Mouse (Mus musculus): ENCODE results near the gene Dirc2. TPM values are rescaled to one million over a fixed set of nuclear protein-coding genes. Genes with fewer than 3 reads are reported as not detected.
A peak's percentile ranks its signal among the peaks of the same experiment; 100 is the strongest.

Dirc2 gene
- polyA plus RNA-seq, 1 experiment from 2014 or later: 14.6 TPM

DNA sequence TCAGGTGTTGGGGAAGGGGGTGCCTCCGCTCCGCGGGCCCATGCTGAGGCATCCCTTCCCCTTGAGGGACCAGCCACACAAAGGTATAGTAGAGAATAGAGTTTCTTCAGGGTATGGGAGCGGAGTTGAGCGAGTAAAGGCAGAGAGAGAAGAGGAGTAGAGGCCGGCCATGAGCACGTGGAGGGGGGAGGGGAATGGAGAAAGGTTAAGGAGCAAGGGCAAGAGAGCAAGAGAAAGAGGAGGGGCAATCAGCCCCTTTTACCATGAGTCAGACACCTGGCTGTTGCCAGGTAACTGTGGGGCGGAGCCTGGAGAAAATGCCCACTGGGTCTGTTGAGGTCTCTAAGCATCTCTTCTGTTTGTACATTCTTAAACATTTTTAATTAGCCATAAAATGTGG is 2.0 kb upstream of the Dirc2 start:
- WGBS: 17% methylated on average over 8 of the region's 8 CpGs
- Histone ChIP-seq H3K27ac (no peak overlapping the region), H3K27me3 (no peaks in the 10 kb centered on the region), H3K4me1 (peaks cover 27% of the 10 kb centered on the region), H3K9me3 (no peaks in the 10 kb centered on the region), H3K36me3 (0 out of 2 replicates have a peak, but pooled peaks cover 3% of the 10 kb centered on the region), H3K9ac (peak overlapping the region; percentile 79), H3K4me2 (replicated peaks) (peak overlapping the region; percentile 80), H3K4me3 (peak overlapping the region; percentile 85)
- no peak for ATAC-seq (ENCODE audit: low FRiP score, low read depth)

DNA sequence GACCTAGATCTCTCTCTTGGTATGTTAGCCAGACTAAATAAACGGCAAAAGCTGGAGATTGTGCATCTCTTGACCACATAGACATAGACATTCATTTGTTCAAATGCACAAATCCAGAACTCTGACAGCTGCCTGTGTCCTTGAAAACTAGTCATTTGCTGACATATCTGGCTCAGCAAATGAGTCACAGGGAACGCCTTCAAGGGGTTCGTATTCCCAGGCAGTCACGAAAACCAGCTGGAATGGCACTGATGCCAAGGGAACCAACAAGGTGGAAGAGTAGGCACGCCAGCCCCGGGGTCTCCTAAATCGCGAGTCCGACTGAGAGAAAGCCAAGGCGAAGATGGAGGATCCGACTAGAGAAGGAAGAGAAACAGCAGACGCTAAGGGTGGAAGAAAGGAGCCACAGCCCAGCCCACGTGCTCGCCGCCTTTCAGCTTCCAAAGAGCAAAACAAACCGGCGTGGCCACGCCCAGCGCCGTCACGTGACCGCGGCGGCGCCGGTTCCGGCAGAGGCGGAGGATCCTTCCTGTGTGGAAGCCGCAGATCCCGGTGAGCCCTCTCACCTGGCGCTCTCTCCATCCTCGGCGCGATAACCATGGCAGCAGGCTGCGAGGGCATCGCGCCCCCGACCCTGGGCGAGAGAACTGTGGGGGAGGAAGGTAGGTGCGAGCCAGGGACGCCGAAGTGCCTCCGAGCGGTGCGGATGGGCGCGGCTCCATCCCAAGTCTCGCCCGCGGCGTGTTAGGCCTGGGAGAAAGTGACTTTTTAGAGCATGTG is 912 bp upstream of the Dirc2 start, which contains the start of gene Hspbap1:
Hspbap1 (plus strand) TSS at position 498 of the 780 bp plus-strand sequence.
- Histone ChIP-seq H3K9ac (peak within 1 kb of the TSS; percentile 94), H3K27ac (peak within 1 kb of the TSS; percentile 39; the same call in 1 of the 2 replicates), H3K4me1 (peaks cover 27% of the 10 kb centered on the region), H3K27me3 (no peaks in the 10 kb centered on the region), H3K9me3 (no peaks in the 10 kb centered on the region), H3K36me3 (0 out of 2 replicates have a peak, but pooled peaks cover 3% of the 10 kb centered on the region), H3K4me3 (peak within 1 kb of the TSS; percentile 85), H3K4me2 (replicated peaks) (peak within 1 kb of the TSS; percentile 80)
- WGBS: under 1% methylated on average over 51 of the region's 51 CpGs
- peak; percentile 84 for ATAC-seq (ENCODE audit: low FRiP score, low read depth)

DNA sequence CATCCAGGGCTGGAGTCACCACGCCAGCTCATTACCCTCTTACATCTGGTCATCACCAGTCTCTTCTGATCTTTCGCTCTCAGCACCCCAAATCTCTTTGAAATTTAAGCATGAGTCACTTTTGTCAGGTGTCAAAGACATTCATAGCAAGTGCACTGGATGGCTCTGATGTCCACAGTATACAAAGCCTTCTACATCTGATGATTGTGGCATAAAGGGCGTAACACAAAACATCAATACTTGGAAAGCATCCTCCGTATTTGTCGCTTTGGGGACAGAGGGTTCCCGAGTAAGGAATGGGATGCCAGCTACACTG is 729 bp downstream of the Dirc2 start:
- 23% methylated on average over 6 of the region's 6 CpGs for WGBS
- H3K27ac ChIP-seq: no peak overlapping the region

DNA sequence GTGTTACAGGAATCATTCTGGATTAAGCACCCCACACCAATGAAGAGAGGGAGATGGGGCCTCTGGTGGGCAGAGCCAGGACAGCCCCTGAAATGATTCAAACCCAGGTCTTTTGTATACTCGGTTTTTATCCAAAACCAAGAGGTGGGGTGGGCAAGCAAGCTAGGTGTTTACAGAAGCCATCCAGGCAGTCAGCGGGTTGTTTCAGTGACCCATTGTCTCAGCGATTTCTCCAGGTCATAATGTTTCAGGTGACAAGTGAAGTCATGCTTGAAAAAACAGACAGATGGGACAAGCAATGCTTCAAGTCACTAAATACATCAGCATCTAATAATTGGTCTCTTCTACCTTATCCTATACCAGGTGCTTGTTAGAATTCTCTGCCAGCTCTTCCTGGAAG is 2.8 kb downstream of the Dirc2 start:
- no peaks in the 10 kb centered on the region for H3K27me3 ChIP-seq
- WGBS: 80% methylated on average over 3 of the region's 3 CpGs

More for the DNA sequence above, 729 bp downstream of the Dirc2 start:
- H3K36me3 ChIP-seq: 0 out of 2 replicates have a peak, but pooled peaks cover 3% of the 10 kb centered on the region
- H3K4me2 ChIP-seq (replicated peaks): peak overlapping the region; percentile 80
- no peak for ATAC-seq (ENCODE audit: low FRiP score, low read depth)
- H3K27me3 ChIP-seq: no peaks in the 10 kb centered on the region
- no peaks in the 10 kb centered on the region for H3K9me3 ChIP-seq
- peak overlapping the region; percentile 94 for H3K9ac ChIP-seq
- peaks cover 27% of the 10 kb centered on the region for H3K4me1 ChIP-seq
- H3K4me3 ChIP-seq: peak overlapping the region; percentile 85

DNA sequence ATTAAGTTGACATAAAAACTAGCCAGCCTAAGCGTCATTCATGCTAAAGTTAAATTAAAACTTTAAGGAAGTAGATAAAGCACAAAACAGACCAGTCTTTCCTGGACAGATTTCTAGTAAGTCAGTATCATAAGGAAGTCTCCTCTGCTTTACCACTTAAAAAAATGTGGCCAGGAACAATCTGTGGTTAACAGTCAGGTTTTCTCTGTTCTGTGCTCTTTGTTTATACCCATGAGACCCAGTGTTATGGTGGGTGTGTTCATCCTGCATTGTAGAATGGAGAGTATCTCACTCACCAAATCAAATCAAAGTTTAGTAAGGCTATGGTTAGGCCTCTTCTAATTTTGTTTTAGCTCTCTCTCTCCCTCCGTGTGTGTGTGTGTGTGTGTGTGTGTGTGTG is 3.7 kb downstream of the Dirc2 start:
- peaks cover 18% of the 10 kb centered on the region for H3K4me1 ChIP-seq
- no peak overlapping the region for H3K27ac ChIP-seq
- ATAC-seq (ENCODE audit: low FRiP score, low read depth): no peak
- no peaks in the 10 kb centered on the region for H3K27me3 ChIP-seq
- H3K4me3 ChIP-seq: no peak overlapping the region
- WGBS: 78% methylated on average over 2 of the region's 2 CpGs
- no peaks in the 10 kb centered on the region for H3K9me3 ChIP-seq
- no peak overlapping the region for H3K4me2 ChIP-seq (replicated peaks)
- H3K9ac ChIP-seq: no peak overlapping the region
- H3K36me3 ChIP-seq: no peaks in the 10 kb centered on the region

More for the DNA sequence above, 2.8 kb downstream of the Dirc2 start:
- Histone ChIP-seq H3K9me3 (no peaks in the 10 kb centered on the region), H3K27ac (no peak overlapping the region), H3K4me3 (no peak overlapping the region), H3K36me3 (no peaks in the 10 kb centered on the region), H3K4me2 (replicated peaks) (no peak overlapping the region), H3K9ac (no peak overlapping the region), H3K4me1 (peaks cover 26% of the 10 kb centered on the region)
- no peak for ATAC-seq (ENCODE audit: low FRiP score, low read depth)

DNA sequence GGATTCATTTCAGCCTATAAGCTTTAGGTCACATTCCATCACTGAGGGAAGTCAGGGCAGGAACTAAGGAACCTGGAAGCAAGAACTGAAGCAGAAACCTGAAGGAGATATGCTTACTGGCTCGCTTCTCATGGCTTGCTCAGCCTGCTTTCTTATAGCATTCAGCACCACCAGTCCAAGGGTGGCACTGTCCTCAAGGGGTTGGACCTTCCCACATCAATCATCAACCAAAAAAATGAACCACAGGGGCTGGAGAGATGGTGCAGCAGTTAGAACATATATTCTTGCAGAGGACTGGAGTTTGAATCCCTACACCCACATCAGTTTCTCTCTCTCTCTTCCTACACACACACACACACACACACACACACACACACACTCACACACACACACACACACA is 4.2 kb downstream of the Dirc2 start:
- Histone ChIP-seq H3K9ac (no peak overlapping the region), H3K27ac (no peak overlapping the region), H3K4me3 (no peak overlapping the region), H3K4me2 (replicated peaks) (no peak overlapping the region), H3K36me3 (no peaks in the 10 kb centered on the region), H3K27me3 (no peaks in the 10 kb centered on the region), H3K4me1 (peaks cover 18% of the 10 kb centered on the region), H3K9me3 (no peaks in the 10 kb centered on the region)
- no peak for ATAC-seq (ENCODE audit: low FRiP score, low read depth)
- 95% methylated on average over 1 of the region's 1 CpGs for WGBS

DNA sequence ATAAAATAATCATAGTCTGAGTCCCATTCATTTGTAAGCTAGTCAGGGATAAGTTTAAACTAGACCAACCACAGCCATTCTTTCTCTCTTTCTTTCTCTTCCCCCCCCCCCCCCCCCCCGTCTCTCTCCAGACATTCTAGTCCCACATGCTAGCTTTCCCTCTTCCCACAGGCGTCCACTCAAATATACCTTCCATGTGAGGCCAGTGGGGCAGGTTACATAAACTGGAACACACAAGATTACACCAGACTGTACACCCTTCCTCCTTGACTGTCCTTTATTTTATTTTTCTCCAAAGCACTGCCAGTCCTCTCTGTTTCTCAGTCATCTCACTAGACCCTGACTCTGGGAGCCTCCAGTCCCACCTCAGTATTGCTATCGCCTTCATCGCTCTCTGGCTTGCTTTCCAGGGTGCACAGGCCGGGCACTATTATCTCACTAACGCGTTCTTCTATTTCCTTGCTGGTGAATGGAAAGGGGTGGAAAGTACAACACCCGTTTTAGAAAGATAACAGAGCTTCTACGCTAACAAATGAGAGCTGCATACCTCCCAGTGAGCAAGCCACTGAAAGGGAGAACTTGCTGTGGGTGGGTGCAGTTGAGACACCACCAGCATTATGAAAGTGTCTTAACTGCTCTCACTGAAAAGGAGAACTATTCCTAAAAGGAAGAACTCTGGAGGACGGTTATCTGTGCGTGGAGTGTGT is 5.4 kb downstream of the Dirc2 start:
- H3K36me3 ChIP-seq: no peaks in the 10 kb centered on the region
- no peak overlapping the region for H3K4me3 ChIP-seq

DNA sequence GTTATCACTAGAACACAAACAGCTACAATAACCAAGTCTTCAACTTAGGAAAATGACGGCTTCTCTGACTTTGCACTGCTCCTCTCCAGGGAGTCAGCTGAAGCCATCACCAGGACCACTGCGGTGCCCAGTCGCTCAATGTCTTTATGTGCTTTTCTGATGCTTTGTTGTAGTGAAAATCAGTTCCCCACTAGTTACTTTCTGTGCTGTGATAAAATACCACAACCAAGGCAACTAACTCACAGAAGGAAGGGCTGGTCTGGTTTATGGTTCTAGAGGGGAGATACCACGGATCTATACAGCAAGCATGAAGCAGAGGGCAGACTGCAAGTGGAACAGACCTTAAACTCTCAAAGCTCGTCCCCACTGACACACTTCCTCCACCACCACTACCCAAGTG is 9.8 kb downstream of the Dirc2 start:
- Histone ChIP-seq H3K36me3 (no peaks in the 10 kb centered on the region), H3K4me3 (no peak overlapping the region), H3K9me3 (no peaks in the 10 kb centered on the region), H3K27ac (no peak overlapping the region), H3K9ac (no peak overlapping the region), H3K27me3 (no peaks in the 10 kb centered on the region), H3K4me1 (peaks cover 8% of the 10 kb centered on the region), H3K4me2 (replicated peaks) (no peak overlapping the region)
- WGBS: 83% methylated on average over 5 of the region's 5 CpGs
- ATAC-seq (ENCODE audit: low FRiP score, low read depth): no peak

More for the DNA sequence above, 5.4 kb downstream of the Dirc2 start:
- ATAC-seq (ENCODE audit: low FRiP score, low read depth): no peak
- no peak overlapping the region for H3K27ac ChIP-seq
- peaks cover 12% of the 10 kb centered on the region for H3K4me1 ChIP-seq
- WGBS: 87% methylated on average over 10 of the region's 11 CpGs
- no peak overlapping the region for H3K4me2 ChIP-seq (replicated peaks)
- no peaks in the 10 kb centered on the region for H3K27me3 ChIP-seq
- no peaks in the 10 kb centered on the region for H3K9me3 ChIP-seq
- H3K9ac ChIP-seq: no peak overlapping the region

DNA sequence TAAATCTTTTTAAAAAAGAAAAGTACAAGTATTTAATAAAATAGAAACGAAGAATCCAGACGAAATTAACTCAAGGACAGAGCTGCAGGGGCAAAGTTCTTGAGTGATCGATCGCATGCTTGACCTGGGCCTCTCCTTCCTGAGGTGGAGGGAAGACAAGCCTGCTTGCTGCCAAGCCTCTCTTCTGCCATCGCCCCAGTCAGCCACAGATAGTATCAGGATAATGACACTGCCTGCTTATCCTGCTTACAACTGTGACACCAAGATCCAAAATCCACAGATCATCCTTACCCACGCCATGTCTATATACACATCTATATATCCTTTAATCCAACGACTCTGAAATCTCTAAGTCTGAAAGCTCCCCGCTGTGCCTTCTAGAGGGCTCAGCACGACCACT is 12.5 kb downstream of the Dirc2 start:
- no peaks in the 10 kb centered on the region for H3K9me3 ChIP-seq
- no peak overlapping the region for H3K4me3 ChIP-seq
- peaks cover 15% of the 10 kb centered on the region for H3K4me1 ChIP-seq
- H3K4me2 ChIP-seq (replicated peaks): no peak overlapping the region
- H3K36me3 ChIP-seq: no peaks in the 10 kb centered on the region
- 89% methylated on average over 9 of the region's 9 CpGs for WGBS
- H3K9ac ChIP-seq: no peak overlapping the region
- no peak for ATAC-seq (ENCODE audit: low FRiP score, low read depth)
- no peaks in the 10 kb centered on the region for H3K27me3 ChIP-seq
- no peak overlapping the region for H3K27ac ChIP-seq

DNA sequence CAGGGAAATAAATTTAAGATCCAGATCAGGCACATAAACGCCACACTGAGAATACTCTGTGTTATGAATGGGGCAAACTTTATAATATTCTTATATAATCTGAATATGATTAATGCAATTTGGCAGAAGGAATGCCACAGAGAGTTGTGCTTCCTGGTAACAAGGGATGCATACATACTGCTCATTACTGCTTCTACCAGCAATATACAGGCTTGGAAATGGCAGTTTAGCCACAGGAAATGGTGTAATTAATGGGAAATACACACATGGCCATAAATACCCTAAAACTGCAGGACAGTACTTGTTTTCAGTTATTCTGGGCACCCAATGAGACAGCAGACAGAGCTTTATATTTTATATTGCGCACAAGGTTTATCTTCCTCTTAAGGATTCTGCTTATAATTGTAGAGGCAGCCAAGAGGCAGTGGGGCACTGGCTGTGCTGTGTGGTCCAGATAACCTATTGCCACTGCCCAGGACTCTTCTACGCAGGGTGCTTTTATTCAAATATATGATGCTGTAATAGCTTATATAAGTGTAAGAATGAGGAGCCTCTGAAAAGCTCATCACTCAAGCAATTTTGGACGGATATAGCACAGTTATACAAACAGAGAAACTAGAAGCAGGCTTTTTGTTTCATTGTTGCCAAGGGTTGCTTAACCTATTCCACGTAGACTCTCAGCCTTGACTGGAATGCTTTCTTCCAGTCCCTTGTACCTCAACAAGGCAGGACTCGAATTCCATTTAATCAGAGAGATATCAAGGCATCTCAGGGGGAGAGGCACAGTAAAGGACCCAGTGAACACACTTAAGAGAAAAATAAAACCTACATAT is 13.4 kb downstream of the Dirc2 start:
- no peaks in the 10 kb centered on the region for H3K36me3 ChIP-seq
- H3K4me2 ChIP-seq (replicated peaks): no peak overlapping the region
- no peak overlapping the region for H3K27ac ChIP-seq
- no peak overlapping the region for H3K9ac ChIP-seq
- peaks cover 15% of the 10 kb centered on the region for H3K4me1 ChIP-seq
- 76% methylated on average over 6 of the region's 6 CpGs for WGBS
- no peak overlapping the region for H3K4me3 ChIP-seq
- H3K27me3 ChIP-seq: no peaks in the 10 kb centered on the region
- no peaks in the 10 kb centered on the region for H3K9me3 ChIP-seq
- no peak for ATAC-seq (ENCODE audit: low FRiP score, low read depth)

DNA sequence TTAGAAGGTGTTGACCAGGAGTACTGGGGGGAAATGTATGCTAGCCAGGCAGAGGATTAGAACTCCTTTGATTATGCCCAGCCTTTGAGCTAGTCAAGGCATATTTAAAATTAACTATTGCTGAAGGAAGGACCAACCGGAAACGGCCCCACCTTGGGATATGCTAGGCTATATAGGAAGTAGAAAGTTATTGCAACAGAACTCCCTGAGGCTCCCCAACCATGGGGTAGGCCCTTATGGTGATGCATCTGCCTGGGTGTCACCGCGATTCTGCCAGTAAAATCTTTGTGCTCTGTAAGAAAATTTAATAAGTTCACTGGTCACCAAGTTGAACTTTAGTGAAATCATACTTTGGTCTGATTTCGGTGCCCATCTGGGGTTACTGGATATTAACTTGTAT is 15.2 kb downstream of the Dirc2 start:
- ATAC-seq (ENCODE audit: low FRiP score, low read depth): no peak
- Histone ChIP-seq H3K4me1 (peaks cover 15% of the 10 kb centered on the region), H3K4me3 (no peak overlapping the region), H3K9me3 (no peaks in the 10 kb centered on the region), H3K27me3 (no peaks in the 10 kb centered on the region), H3K4me2 (replicated peaks) (no peak overlapping the region), H3K27ac (no peak overlapping the region), H3K9ac (no peak overlapping the region), H3K36me3 (no peaks in the 10 kb centered on the region)
- 83% methylated on average over 5 of the region's 5 CpGs for WGBS

DNA sequence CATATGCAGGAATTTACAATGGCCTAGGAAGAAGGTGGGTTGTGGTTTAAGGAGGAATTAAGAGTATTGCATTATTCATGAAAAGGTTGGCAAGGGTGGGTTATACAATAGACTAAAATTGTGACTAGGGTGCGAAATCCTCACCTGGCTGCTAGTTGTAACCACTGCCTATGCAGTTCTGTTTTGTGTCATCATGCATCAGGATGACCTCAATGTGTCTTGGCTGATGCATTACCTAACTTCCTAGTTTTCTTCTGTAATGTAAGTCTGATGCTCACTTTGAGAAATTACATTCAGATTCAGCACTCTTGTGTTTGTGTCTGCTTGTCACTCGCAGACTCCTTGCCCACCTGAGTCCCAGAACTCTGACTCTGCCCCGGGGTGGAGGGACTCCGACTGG is 17.3 kb downstream of the Dirc2 start:
- Histone ChIP-seq H3K27me3 (no peaks in the 10 kb centered on the region), H3K4me1 (peaks cover 31% of the 10 kb centered on the region), H3K4me2 (replicated peaks) (no peak overlapping the region), H3K36me3 (no peaks in the 10 kb centered on the region), H3K9me3 (no peaks in the 10 kb centered on the region), H3K9ac (no peak overlapping the region), H3K4me3 (no peak overlapping the region), H3K27ac (no peak overlapping the region)
- no peak for ATAC-seq (ENCODE audit: low FRiP score, low read depth)
- 90% methylated on average over 4 of the region's 4 CpGs for WGBS

Measured in limb, embryonic 13.5 days (tissue).